Mouse (Mus musculus) lung, adult 2 months (tissue): ENCODE measurements around the gene Nr6a1. TPM values are rescaled to one million over a fixed set of nuclear protein-coding genes. Genes with fewer than 3 reads are reported as not detected.

Source experiments
- DNase-seq: peaks from one replicate; pipeline ENCODE4 v3.0.0; 2022
- H3K4me1 ChIP-seq: fragments of 200-500 bp; 2 replicates; pipeline ENCODE4 v1.6.1; 2011; ENCODE audit warnings: low read length; ENCODE audit not compliant: control insufficient read depth, insufficient read depth
- H3K4me3 ChIP-seq: fragments of 200-500 bp; replicated peaks from 2 replicates; pipeline ENCODE3; 2011; ENCODE audit warnings: low read depth, mild to moderate bottlenecking, control low read depth, low read length; ENCODE audit errors: extremely low read depth
- CTCF ChIP-seq: fragments of 200-500 bp; IDR thresholded peaks from 2 replicates; pipeline ENCODE4 v1.5.1; 2011; ENCODE audit warnings: mild to moderate bottlenecking, low read length, control low read depth; ENCODE audit not compliant: insufficient read depth
- POLR2A ChIP-seq: fragments of 200-500 bp; IDR thresholded peaks from 2 replicates; pipeline ENCODE4 v1.6.1; 2011; ENCODE audit warnings: low read depth, mild to moderate bottlenecking, control low read depth, low read length, borderline replicate concordance; ENCODE audit errors: extremely low read depth
- WGBS: fragments of 180-500 bp; shearing (Covaris S2); methylation state at CpG from one replicate; pipeline ENCODE4 v1.1.7; 2018; 5-methylcytosine and 5-hydroxymethylcytosine counted together
- polyA plus RNA-seq: library from polyadenylated mRNA; depleted of rRNA; stranded (reverse); fragments of >200 nt; gene quantifications from 2 replicates; pipeline ENCODE4 v1.2.3, GENCODE M21; 2012

Nr6a1 gene
- polyA plus RNA-seq, 1 experiment, result 6.5 TPM

- H3K4me1 ChIP-seq, result no peaks in the 10 kb centered on the region
- TF ChIP-seq POLR2A (no peak), CTCF (no peak)
- 55% methylated on average over 27 of the region's 27 CpGs for WGBS
- no peak overlapping the region for H3K4me3 ChIP-seq
- no peak for DNase-seq
Observed at GRCm38 (mm10) chr2:38697128-38698120, 230.1 kb downstream of the Nr6a1 start.

- TF ChIP-seq POLR2A, result no peak
- TF ChIP-seq CTCF, result no peak
- no peaks in the 10 kb centered on the region for H3K4me1 ChIP-seq
- no peak for DNase-seq
- 68% methylated on average over 9 of the region's 9 CpGs for WGBS
- no peak overlapping the region for H3K4me3 ChIP-seq
Observed at GRCm38 (mm10) chr2:38695770-38696169, 231.7 kb downstream of the Nr6a1 start.

- H3K4me1 ChIP-seq, result peaks cover 2% of the 10 kb centered on the region; the same call in 1 of the 2 replicates
- H3K4me3 ChIP-seq, result no peak overlapping the region
- no peak for DNase-seq
- WGBS, result 25% methylated on average over 8 of the region's 8 CpGs
- peak; percentile 73 for TF ChIP-seq CTCF
- TF ChIP-seq POLR2A, result no peak
Observed at GRCm38 (mm10) chr2:38691542-38691941, 235.9 kb downstream of the Nr6a1 start.

GRCm38 (mm10) chr2:38689881-38690280 is 237.6 kb downstream of the Nr6a1 start:
- DNase-seq, result no peak
- Histone ChIP-seq H3K4me1 (peaks cover 2% of the 10 kb centered on the region; the same call in 1 of the 2 replicates), H3K4me3 (no peak overlapping the region)
- TF ChIP-seq POLR2A (no peak), CTCF (no peak)
- WGBS, result 74% methylated on average over 1 of the region's 1 CpGs

- TF ChIP-seq CTCF, result no peak
- no peak for TF ChIP-seq POLR2A
Observed at GRCm38 (mm10) chr2:38688791-38689520, 238.5 kb downstream of the Nr6a1 start.

GRCm38 (mm10) chr2:38685746-38686145 is 241.7 kb downstream of the Nr6a1 start:
- Histone ChIP-seq H3K4me3 (no peak overlapping the region), H3K4me1 (peaks cover 2% of the 10 kb centered on the region; the same call in 1 of the 2 replicates)
- DNase-seq, result no peak
- WGBS, result 62% methylated on average over 3 of the region's 3 CpGs
- TF ChIP-seq CTCF (no peak), POLR2A (no peak)

More at GRCm38 (mm10) chr2:38688791-38689520, 238.5 kb downstream of the Nr6a1 start:
- WGBS, result 9% methylated on average over 29 of the region's 29 CpGs
- DNase-seq, result no peak
- Histone ChIP-seq H3K4me1 (peaks cover 2% of the 10 kb centered on the region; the same call in 1 of the 2 replicates), H3K4me3 (no peak overlapping the region)

GRCm38 (mm10) chr2:38683083-38683482 is 244.4 kb downstream of the Nr6a1 start:
- Histone ChIP-seq H3K4me1 (no peaks in the 10 kb centered on the region), H3K4me3 (no peak overlapping the region)
- no peak for TF ChIP-seq POLR2A
- TF ChIP-seq CTCF, result no peak
- DNase-seq, result no peak
- WGBS, result 77% methylated on average over 5 of the region's 5 CpGs

GRCm38 (mm10) chr2:38682209-38682608 is 245.3 kb downstream of the Nr6a1 start:
- no peak for DNase-seq
- Histone ChIP-seq H3K4me1 (no peaks in the 10 kb centered on the region), H3K4me3 (no peak overlapping the region)
- WGBS, result 90% methylated on average over 5 of the region's 5 CpGs
- TF ChIP-seq CTCF (no peak), POLR2A (no peak)

- H3K4me3 ChIP-seq, result no peak overlapping the region
- H3K4me1 ChIP-seq, result no peaks in the 10 kb centered on the region
- TF ChIP-seq CTCF (no peak), POLR2A (no peak)
- no peak for DNase-seq
Observed at GRCm38 (mm10) chr2:38678947-38679346, 248.5 kb downstream of the Nr6a1 start.
